Mouse (Mus musculus): ENCODE results near the gene Mdh2.

GRCm38 (mm10) chr5:135835981-135836380 is 57.7 kb downstream of the Mdh2 start:
- no peak for TF ChIP-seq EP300 (IDR thresholded peaks at IDR 0.05; ENCODE audit: low read depth)
- no peak for TF ChIP-seq CTCF (IDR thresholded peaks at IDR 0.05; ENCODE audit: low read depth)

All from heart, postnatal 0 days (tissue).